Mouse (Mus musculus): ENCODE measurements at regions not wholly inside any gene's neighbourhood (a gene's known extent, or its start where the extent isn't known, plus 50 kb on each side); places are given as distances from the start of the nearest gene placed in this dataset.
A peak's percentile ranks its signal among the peaks of the same experiment; 100 is the strongest.

- no peak for DNase-seq
- Histone ChIP-seq H3K27ac (no peak overlapping the region), H3K4me3 (no peak overlapping the region)
- intact Hi-C loops (cut with DNase I): no loop called here
- TF ChIP-seq CTCF (IDR thresholded peaks at IDR 0.05): no peak
Measured at GRCm38 (mm10) chr12:32628552-32628951, 190.8 kb upstream of the Nampt start.

- intact Hi-C loops (cut with DNase I): loop anchor here (10.0 kb wide), 1 partner anchor 258 kb away; the partner anchor contains the start of gene Ccdc71l
Measured at GRCm38 (mm10) chr12:32632935-32633334, 186.4 kb upstream of the Nampt start.

GRCm38 (mm10) chr12:32635055-32635454 is 184.3 kb upstream of the Nampt start:
- DNase-seq: no peak
- Histone ChIP-seq H3K27ac (peak overlapping the region; percentile 87), H3K4me3 (no peak overlapping the region; the same call in 1 of the 2 replicates)
- intact Hi-C loops (cut with DNase I): loop anchor here (10.0 kb wide), 1 partner anchor 260 kb away; the partner anchor contains the start of gene Ccdc71l
- no peak for TF ChIP-seq CTCF (IDR thresholded peaks at IDR 0.05)

More at GRCm38 (mm10) chr12:32632935-32633334, 186.4 kb upstream of the Nampt start:
- no peak for DNase-seq
- Histone ChIP-seq H3K27ac (no peak overlapping the region), H3K4me3 (no peak overlapping the region)
- no peak for TF ChIP-seq CTCF (IDR thresholded peaks at IDR 0.05)

GRCm38 (mm10) chr12:32637400-32638100 is 181.8 kb upstream of the Nampt start:
- no peak for DNase-seq
- TF ChIP-seq CTCF (IDR thresholded peaks at IDR 0.05): peak; percentile 80
- Histone ChIP-seq H3K27ac (peak overlapping the region; percentile 79), H3K4me3 (no peak overlapping the region)
- intact Hi-C loops (cut with DNase I): loop anchor here (1.0 to 10.0 kb wide), 3 partner anchors 191 to 263 kb away; partner anchors contain the start of gene Ccdc71l

GRCm38 (mm10) chr12:32640591-32640990 is 178.8 kb upstream of the Nampt start:
- TF ChIP-seq CTCF (IDR thresholded peaks at IDR 0.05): no peak
- H3K27ac ChIP-seq: peak overlapping the region; percentile 83
- peak; percentile 47 for DNase-seq
- intact Hi-C loops (cut with DNase I): loop anchor here (1.0 to 2.0 kb wide), 2 partner anchors 38 to 180 kb away; no protein-coding TSS in a partner anchor
- no peak overlapping the region for H3K4me3 ChIP-seq

GRCm38 (mm10) chr12:32642493-32642892 is 176.9 kb upstream of the Nampt start:
- TF ChIP-seq CTCF (IDR thresholded peaks at IDR 0.05): no peak
- no peak overlapping the region for H3K4me3 ChIP-seq
- DNase-seq: no peak
- intact Hi-C loops (cut with DNase I): no loop called here
- H3K27ac ChIP-seq: no peak overlapping the region

- intact Hi-C loops (cut with DNase I): no loop called here
Measured at GRCm38 (mm10) chr12:32653096-32653495, 166.2 kb upstream of the Nampt start.

GRCm38 (mm10) chr12:32656194-32656593 is 163.2 kb upstream of the Nampt start:
- intact Hi-C loops (cut with DNase I): no loop called here
- H3K27ac ChIP-seq: no peak overlapping the region
- no peak for TF ChIP-seq CTCF (IDR thresholded peaks at IDR 0.05)
- DNase-seq: no peak
- H3K4me3 ChIP-seq: no peak overlapping the region

More at GRCm38 (mm10) chr12:32653096-32653495, 166.2 kb upstream of the Nampt start:
- no peak overlapping the region for H3K27ac ChIP-seq
- TF ChIP-seq CTCF (IDR thresholded peaks at IDR 0.05): peak; percentile 29; the same call in 1 of the 2 replicates
- H3K4me3 ChIP-seq: no peak overlapping the region
- DNase-seq: no peak

- DNase-seq: peak; percentile 46
- TF ChIP-seq CTCF (IDR thresholded peaks at IDR 0.05): no peak
- Histone ChIP-seq H3K4me3 (no peak overlapping the region), H3K27ac (peak overlapping the region; percentile 56)
- intact Hi-C loops (cut with DNase I): no loop called here
Measured at GRCm38 (mm10) chr12:32661782-32662413, 157.4 kb upstream of the Nampt start.

GRCm38 (mm10) chr12:32666040-32666439 is 153.3 kb upstream of the Nampt start:
- intact Hi-C loops (cut with DNase I): no loop called here
- DNase-seq: no peak
- Histone ChIP-seq H3K4me3 (no peak overlapping the region), H3K27ac (no peak overlapping the region)
- TF ChIP-seq CTCF (IDR thresholded peaks at IDR 0.05): no peak

GRCm38 (mm10) chr12:32677908-32678307 is 141.4 kb upstream of the Nampt start:
- no peak overlapping the region for H3K4me3 ChIP-seq
- DNase-seq: peak; percentile 53
- TF ChIP-seq CTCF (IDR thresholded peaks at IDR 0.05): no peak
- H3K27ac ChIP-seq: peak overlapping the region; percentile 89
- intact Hi-C loops (cut with DNase I): loop anchor here (1.0 kb wide), 1 partner anchor 38 kb away; no protein-coding TSS in a partner anchor

GRCm38 (mm10) chr12:32678756-32679155 is 140.6 kb upstream of the Nampt start:
- Histone ChIP-seq H3K27ac (peak overlapping the region; percentile 89), H3K4me3 (no peak overlapping the region)
- TF ChIP-seq CTCF (IDR thresholded peaks at IDR 0.05): no peak
- DNase-seq: peak; percentile 38
- intact Hi-C loops (cut with DNase I): loop anchor here (1.0 kb wide), 1 partner anchor 38 kb away; no protein-coding TSS in a partner anchor

GRCm38 (mm10) chr12:32681910-32682309 is 137.4 kb upstream of the Nampt start:
- Histone ChIP-seq H3K4me3 (no peak overlapping the region), H3K27ac (no peak overlapping the region)
- DNase-seq: no peak
- intact Hi-C loops (cut with DNase I): no loop called here
- TF ChIP-seq CTCF (IDR thresholded peaks at IDR 0.05): no peak
